Mouse (Mus musculus) hematopoietic stem cell, adult 5-6 weeks (primary cell): ENCODE results near the gene Crabp1. TPM values are rescaled to one million over a fixed set of nuclear protein-coding genes. Genes with fewer than 3 reads are reported as not detected.

ENCODE experiments used
- ATAC-seq, 2 experiments: fragments of 125-278 bp in 1 of 2; replicated peaks in 1 of 2; 2 replicates each; pipeline ENCODE4 v1.8.0; 2016 to 2017; ENCODE audit warnings: inconsistent platforms in 2 of 2, mild to moderate bottlenecking in 2 of 2, moderate number of reproducible peaks in 2 of 2, low read depth in 1 of 2, moderate TSS enrichment in 1 of 2; ENCODE audit not compliant: low FRiP score in 2 of 2, poor library complexity in 2 of 2, severe bottlenecking in 2 of 2, insufficient read depth in 1 of 2, low TSS enrichment in 1 of 2
- total RNA-seq: library from RNA; stranded (forward); fragments of 172-1452, 232-1000 nt; gene quantifications from 2 replicates; pipeline ENCODE4 v1.2.3, GENCODE M21; 2017

The Crabp1 gene
- total RNA-seq, 1 experiment from 2014 or later = not detected

GRCm38 (mm10) chr9:54759592-54759991 lies 5.0 kb upstream of the Crabp1 start:
- no peak for ATAC-seq

- ATAC-seq = no peak
Observed at GRCm38 (mm10) chr9:54764091-54764490, 457 bp upstream of the Crabp1 start.

- no peak for ATAC-seq
Observed at GRCm38 (mm10) chr9:54765336-54766085, 963 bp downstream of the Crabp1 start.

- ATAC-seq = no peak
Observed at GRCm38 (mm10) chr9:54770140-54770780, 5.7 kb downstream of the Crabp1 start.

- no peak for ATAC-seq
Observed at GRCm38 (mm10) chr9:54776451-54776982, 12.0 kb downstream of the Crabp1 start.

- no peak for ATAC-seq
Observed at GRCm38 (mm10) chr9:54779280-54779679, 14.7 kb downstream of the Crabp1 start.

GRCm38 (mm10) chr9:54782504-54782903 lies 18.0 kb downstream of the Crabp1 start:
- ATAC-seq = no peak

- no peak for ATAC-seq
Observed at GRCm38 (mm10) chr9:54784003-54784402, 19.5 kb downstream of the Crabp1 start.

GRCm38 (mm10) chr9:54785215-54785614 lies 20.7 kb downstream of the Crabp1 start:
- no peak for ATAC-seq

- ATAC-seq = no peak
Observed at GRCm38 (mm10) chr9:54786083-54786482, 21.5 kb downstream of the Crabp1 start.

GRCm38 (mm10) chr9:54787760-54788159 lies 23.2 kb downstream of the Crabp1 start:
- ATAC-seq = no peak

GRCm38 (mm10) chr9:54790271-54790670 lies 25.7 kb downstream of the Crabp1 start:
- no peak for ATAC-seq

- no peak for ATAC-seq
Observed at GRCm38 (mm10) chr9:54801460-54801961, 37.0 kb downstream of the Crabp1 start.

GRCm38 (mm10) chr9:54802749-54803679 lies 38.5 kb downstream of the Crabp1 start:
- ATAC-seq = no peak

GRCm38 (mm10) chr9:54804351-54804750 lies 39.8 kb downstream of the Crabp1 start:
- no peak for ATAC-seq

- no peak for ATAC-seq
Observed at GRCm38 (mm10) chr9:54807761-54808160, 43.2 kb downstream of the Crabp1 start.

GRCm38 (mm10) chr9:54809953-54810352 lies 45.4 kb downstream of the Crabp1 start:
- no peak for ATAC-seq
